Mouse (Mus musculus): ENCODE results near the gene Col9a2. TPM values are rescaled to one million over a fixed set of nuclear protein-coding genes. Genes with fewer than 3 reads are reported as not detected.

The Col9a2 gene
- polyA plus RNA-seq, 1 experiment = 17.5 TPM

GRCm38 (mm10) chr4:121009151-121009550 is 30.0 kb upstream of the Col9a2 start:
- no peak for TF ChIP-seq CTCF (IDR thresholded peaks at IDR 0.05; ENCODE audit: borderline replicate concordance, extremely low read depth, insufficient read depth, insufficient read length)
- TF ChIP-seq POLR2A (IDR thresholded peaks at IDR 0.05; ENCODE audit: borderline replicate concordance, extremely low read depth, insufficient read depth, insufficient read length, poor library complexity, severe bottlenecking) = no peak
- DNase-seq (ENCODE audit: low read depth) = no peak

- TF ChIP-seq POLR2A (IDR thresholded peaks at IDR 0.05; ENCODE audit: borderline replicate concordance, extremely low read depth, insufficient read depth, insufficient read length, poor library complexity, severe bottlenecking) = no peak
- TF ChIP-seq CTCF (IDR thresholded peaks at IDR 0.05; ENCODE audit: borderline replicate concordance, extremely low read depth, insufficient read depth, insufficient read length) = no peak
- DNase-seq (ENCODE audit: low read depth) = no peak
These were observed 28.2 kb upstream of the Col9a2 start for GRCm38 (mm10) chr4:121010770-121011549.

- DNase-seq (ENCODE audit: low read depth) = no peak
- TF ChIP-seq POLR2A (IDR thresholded peaks at IDR 0.05; ENCODE audit: borderline replicate concordance, extremely low read depth, insufficient read depth, insufficient read length, poor library complexity, severe bottlenecking) = no peak
- no peak for TF ChIP-seq CTCF (IDR thresholded peaks at IDR 0.05; ENCODE audit: borderline replicate concordance, extremely low read depth, insufficient read depth, insufficient read length)
These were observed 24.5 kb upstream of the Col9a2 start for GRCm38 (mm10) chr4:121014594-121015267.

- TF ChIP-seq CTCF (IDR thresholded peaks at IDR 0.05; ENCODE audit: borderline replicate concordance, extremely low read depth, insufficient read depth, insufficient read length) (no peak), POLR2A (IDR thresholded peaks at IDR 0.05; ENCODE audit: borderline replicate concordance, extremely low read depth, insufficient read depth, insufficient read length, poor library complexity, severe bottlenecking) (no peak)
- DNase-seq (ENCODE audit: low read depth) = no peak
These were observed 23.9 kb upstream of the Col9a2 start for GRCm38 (mm10) chr4:121015268-121015659.

GRCm38 (mm10) chr4:121016021-121016898 is 22.9 kb upstream of the Col9a2 start:
- DNase-seq (ENCODE audit: low read depth) = no peak
- TF ChIP-seq POLR2A (IDR thresholded peaks at IDR 0.05; ENCODE audit: borderline replicate concordance, extremely low read depth, insufficient read depth, insufficient read length, poor library complexity, severe bottlenecking) (no peak), CTCF (IDR thresholded peaks at IDR 0.05; ENCODE audit: borderline replicate concordance, extremely low read depth, insufficient read depth, insufficient read length) (no peak)

- TF ChIP-seq CTCF (IDR thresholded peaks at IDR 0.05; ENCODE audit: borderline replicate concordance, extremely low read depth, insufficient read depth, insufficient read length) (peak; percentile 63), POLR2A (IDR thresholded peaks at IDR 0.05; ENCODE audit: borderline replicate concordance, extremely low read depth, insufficient read depth, insufficient read length, poor library complexity, severe bottlenecking) (peak; percentile 82; the same call in 1 of the 2 replicates)
- peak; percentile 99 for DNase-seq (ENCODE audit: low read depth)
These were observed 22.1 kb upstream of the Col9a2 start, which contains the start of gene Smap2 for GRCm38 (mm10) chr4:121016928-121017657. Gene Smap2, minus strand, starts transcription at chr4:121017247.

- no peak for DNase-seq (ENCODE audit: low read depth)
- no peak for TF ChIP-seq POLR2A (IDR thresholded peaks at IDR 0.05; ENCODE audit: borderline replicate concordance, extremely low read depth, insufficient read depth, insufficient read length, poor library complexity, severe bottlenecking)
- TF ChIP-seq CTCF (IDR thresholded peaks at IDR 0.05; ENCODE audit: borderline replicate concordance, extremely low read depth, insufficient read depth, insufficient read length) = no peak
These were observed 20.9 kb upstream of the Col9a2 start for GRCm38 (mm10) chr4:121018250-121018649.

GRCm38 (mm10) chr4:121020040-121020790 is 19.0 kb upstream of the Col9a2 start:
- DNase-seq (ENCODE audit: low read depth) = no peak
- TF ChIP-seq POLR2A (IDR thresholded peaks at IDR 0.05; ENCODE audit: borderline replicate concordance, extremely low read depth, insufficient read depth, insufficient read length, poor library complexity, severe bottlenecking) (no peak), CTCF (IDR thresholded peaks at IDR 0.05; ENCODE audit: borderline replicate concordance, extremely low read depth, insufficient read depth, insufficient read length) (no peak)

GRCm38 (mm10) chr4:121021911-121022310 is 17.3 kb upstream of the Col9a2 start:
- TF ChIP-seq CTCF (IDR thresholded peaks at IDR 0.05; ENCODE audit: borderline replicate concordance, extremely low read depth, insufficient read depth, insufficient read length) (no peak), POLR2A (IDR thresholded peaks at IDR 0.05; ENCODE audit: borderline replicate concordance, extremely low read depth, insufficient read depth, insufficient read length, poor library complexity, severe bottlenecking) (no peak)
- no peak for DNase-seq (ENCODE audit: low read depth)

- TF ChIP-seq CTCF (IDR thresholded peaks at IDR 0.05; ENCODE audit: borderline replicate concordance, extremely low read depth, insufficient read depth, insufficient read length) = no peak
- DNase-seq (ENCODE audit: low read depth) = no peak
These were observed 15.7 kb upstream of the Col9a2 start for GRCm38 (mm10) chr4:121023464-121023863.
